Mouse (Mus musculus) 416B (cell line): ENCODE data around the gene Olfr3.

Experiments used
- DNase-seq: peaks from one replicate; pipeline ENCODE4 v3.0.0; 2011; ENCODE audit warnings: low read depth

The Olfr3 gene

DNA sequence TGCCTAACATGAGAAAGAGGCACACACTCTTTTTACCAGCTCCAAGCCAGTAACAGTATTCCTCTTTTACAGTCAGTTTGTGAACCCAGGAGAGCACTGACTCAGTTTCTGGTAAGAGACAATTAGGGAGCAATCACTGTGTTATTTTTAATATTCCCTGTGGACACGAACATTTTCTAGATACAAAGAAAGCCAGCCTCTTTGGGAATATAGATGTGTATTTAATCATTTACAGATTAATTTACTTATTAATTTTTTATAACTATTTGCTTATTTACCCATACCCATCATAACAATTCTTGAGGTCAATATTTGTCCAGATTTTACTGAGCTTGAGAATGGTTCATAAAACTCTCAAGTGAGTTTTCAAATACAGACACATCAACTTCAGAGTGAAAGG, at the start of gene Olfr3:
Gene Olfr3 (minus strand): TSS at position 101 of the 400 bp plus-strand sequence.
- DNase-seq = no peak

DNA sequence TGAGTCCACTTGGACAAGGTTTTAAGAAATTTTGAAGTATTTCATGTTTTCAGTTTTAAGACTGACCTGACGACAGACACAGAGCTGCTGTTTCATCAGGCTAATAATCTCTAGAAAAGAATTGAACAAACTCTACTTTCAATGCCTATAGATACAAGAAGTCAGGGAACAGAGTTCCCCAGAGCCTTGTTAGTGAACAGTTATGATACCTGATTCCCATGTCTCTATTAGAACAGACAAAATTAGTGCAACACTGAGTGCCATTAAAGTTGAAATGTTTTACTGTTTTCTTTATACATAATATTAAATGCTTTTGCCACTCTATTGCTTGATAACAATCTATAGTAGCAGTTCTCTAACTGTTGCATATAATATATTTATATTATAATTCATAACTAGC, 45.7 kb upstream of the Olfr3 start, which contains the start of gene Olfr351:
Gene Olfr351 (minus strand): TSS at position 101 of the 400 bp plus-strand sequence.
- DNase-seq = no peak

DNA sequence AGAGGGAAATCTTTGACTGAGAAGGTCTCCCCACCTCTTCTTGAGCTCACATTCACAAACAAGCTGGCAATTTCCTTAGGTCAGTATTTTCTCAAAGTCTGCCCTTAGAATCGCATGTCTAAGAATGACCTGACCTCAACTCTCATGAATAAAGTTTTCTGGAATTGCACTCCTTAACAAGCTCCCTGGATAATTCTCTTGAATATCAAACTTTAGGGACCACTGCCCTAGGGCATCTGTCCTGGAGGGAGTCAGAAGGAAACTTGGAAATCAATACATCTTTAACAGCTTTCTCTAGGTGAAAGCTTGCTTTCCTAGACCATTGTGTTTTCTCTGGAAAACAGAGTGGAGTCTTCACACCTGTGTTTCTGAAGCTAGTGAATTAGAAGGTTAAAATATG, 29.2 kb upstream of the Olfr3 start, which contains the start of gene Olfr350:
Gene Olfr350 (plus strand): TSS at position 301 of the 400 bp plus-strand sequence.
- no peak for DNase-seq

DNA sequence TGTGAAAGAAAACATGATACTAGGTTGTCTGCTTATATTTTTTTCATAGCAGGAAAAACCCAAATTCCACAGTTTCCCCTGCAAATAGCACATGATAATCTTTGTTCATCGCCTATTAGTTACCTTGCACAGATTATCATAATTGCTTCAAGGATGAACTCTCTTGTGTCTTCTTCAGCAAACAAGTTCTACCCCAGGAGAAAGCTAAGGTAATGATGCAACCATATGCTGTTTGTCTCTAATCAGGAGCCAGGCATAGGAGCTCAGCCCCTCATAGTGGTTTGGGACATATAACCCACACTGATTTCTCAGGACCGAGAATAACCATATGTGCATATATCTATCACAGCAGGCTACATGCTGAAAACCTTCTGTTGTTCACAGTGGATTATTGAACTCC, 26.6 kb downstream of the Olfr3 start, which contains the start of gene Olfr50:
Gene Olfr50 (plus strand): TSS at position 301 of the 400 bp plus-strand sequence.
- DNase-seq = no peak

DNA sequence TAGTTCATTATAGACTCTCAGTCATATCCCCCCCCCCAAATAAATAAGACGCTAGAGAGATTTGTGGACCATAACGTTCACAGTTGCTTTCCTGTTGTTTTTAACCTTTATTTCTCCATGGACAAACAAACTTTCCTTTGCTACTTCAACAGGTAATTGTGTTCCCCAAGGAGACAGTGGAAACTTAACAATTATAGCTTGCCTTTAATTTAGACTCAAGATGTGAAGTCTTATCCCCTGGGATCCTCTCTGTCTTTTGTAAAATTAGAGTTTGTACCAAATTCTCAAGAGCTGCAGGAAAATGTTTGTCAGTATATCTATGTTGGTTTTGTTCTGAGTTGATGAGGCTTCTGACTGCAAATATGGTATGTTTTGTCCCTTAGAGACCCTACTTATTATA, 32.9 kb downstream of the Olfr3 start, which contains the start of gene Olfr348:
Gene Olfr348 (plus strand): TSS at position 301 of the 400 bp plus-strand sequence.
- DNase-seq = no peak
